Mouse (Mus musculus): Measurements from ENCODE around the gene Gm21188.
"Not testable (repeated sequence)": the region's sequence is repeated elsewhere in the genome, so short reads cannot be mapped to it uniquely, and the experiment has no call there.

Gene Gm21188

GRCm38 (mm10) chr13:120052085-120052484 lies at the start of gene Gm21188:
Gene Gm21188, minus strand, starts transcription at chr13:120052194.
- not testable (repeated sequence) for DNase-seq

GRCm38 (mm10) chr13:120099327-120099726 lies 47.3 kb upstream of the Gm21188 start:
- not testable (repeated sequence) for DNase-seq

GRCm38 (mm10) chr13:120096938-120097256 lies 44.9 kb upstream of the Gm21188 start:
- DNase-seq: not testable (repeated sequence)

- peak in 1 of 2 experiments; percentile 1 for DNase-seq
Measured at GRCm38 (mm10) chr13:120096241-120096937, 44.4 kb upstream of the Gm21188 start.

GRCm38 (mm10) chr13:120092950-120093349 lies 41.0 kb upstream of the Gm21188 start:
- not testable (repeated sequence) for DNase-seq

DNA sequence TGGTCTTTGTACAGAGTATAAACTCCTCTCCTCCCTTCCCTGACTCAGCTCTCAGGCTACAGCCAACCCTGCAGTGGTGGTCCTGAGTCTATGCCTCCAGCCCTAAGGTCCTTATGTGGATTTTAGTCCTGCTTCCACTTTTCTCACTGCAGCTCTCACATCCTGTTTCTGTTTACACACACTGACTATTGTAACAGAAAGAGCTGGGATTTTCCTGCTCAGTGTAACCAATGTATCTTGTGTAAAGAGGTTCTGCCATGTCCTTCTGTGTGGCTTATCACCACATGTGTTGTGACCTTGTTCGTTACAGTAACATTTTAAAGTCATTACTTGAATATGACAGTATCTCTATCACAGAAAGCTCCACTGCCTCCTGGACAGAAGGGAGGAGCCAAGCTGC lies 27.6 kb upstream of the Gm21188 start:
- not testable (repeated sequence) for DNase-seq

DNA sequence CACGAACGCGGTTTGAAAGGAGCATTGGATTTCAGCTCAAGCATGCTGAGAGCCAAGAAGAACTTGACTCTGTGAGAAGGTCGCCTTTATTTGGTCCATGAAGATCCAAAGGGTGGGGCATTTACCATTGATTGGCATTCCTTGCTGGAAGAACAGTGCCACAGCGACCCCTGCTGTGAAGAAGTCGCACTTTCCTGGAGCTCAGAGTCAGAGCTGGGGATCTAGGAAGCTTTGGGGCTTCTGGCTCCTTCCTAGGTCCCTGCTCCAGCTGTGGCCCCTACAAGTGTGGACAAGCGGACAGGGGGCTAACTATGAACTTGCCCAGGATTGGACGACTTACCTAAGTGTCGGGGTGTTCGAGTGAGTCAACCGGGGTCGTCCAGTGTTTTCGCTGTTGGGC lies 18.9 kb upstream of the Gm21188 start:
- DNase-seq: not testable (repeated sequence)

DNA sequence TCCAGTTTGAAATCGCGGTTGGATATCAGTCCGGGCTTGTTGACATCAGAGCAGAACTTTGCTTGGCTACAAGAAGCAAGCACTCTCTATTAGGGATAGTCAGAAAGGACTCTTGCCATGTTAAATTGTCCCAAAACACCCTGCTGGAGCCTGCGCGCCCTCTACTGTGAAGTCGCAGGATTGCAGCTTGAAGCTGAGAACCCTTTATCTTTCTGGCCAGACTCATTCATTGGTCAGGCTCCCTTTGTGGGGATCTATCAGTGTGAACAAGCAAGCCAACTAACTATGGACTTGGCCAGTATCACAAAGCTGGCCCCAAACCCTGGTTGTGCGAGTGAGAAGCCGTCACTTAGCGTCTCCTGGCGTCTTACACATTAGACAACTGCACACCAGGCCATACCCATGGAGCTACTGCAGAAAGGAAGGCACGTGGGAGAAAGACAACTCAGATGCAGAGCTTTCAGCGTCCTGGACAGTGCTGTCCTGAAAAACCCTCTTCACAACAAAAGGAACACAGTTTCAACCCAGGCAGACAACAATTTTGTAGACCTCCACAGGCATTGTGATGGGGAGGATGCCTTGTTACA lies 18.1 kb upstream of the Gm21188 start:
- DNase-seq: not testable (repeated sequence)

- not testable (repeated sequence) for DNase-seq
Measured at GRCm38 (mm10) chr13:120063439-120064089, 11.6 kb upstream of the Gm21188 start.

DNA sequence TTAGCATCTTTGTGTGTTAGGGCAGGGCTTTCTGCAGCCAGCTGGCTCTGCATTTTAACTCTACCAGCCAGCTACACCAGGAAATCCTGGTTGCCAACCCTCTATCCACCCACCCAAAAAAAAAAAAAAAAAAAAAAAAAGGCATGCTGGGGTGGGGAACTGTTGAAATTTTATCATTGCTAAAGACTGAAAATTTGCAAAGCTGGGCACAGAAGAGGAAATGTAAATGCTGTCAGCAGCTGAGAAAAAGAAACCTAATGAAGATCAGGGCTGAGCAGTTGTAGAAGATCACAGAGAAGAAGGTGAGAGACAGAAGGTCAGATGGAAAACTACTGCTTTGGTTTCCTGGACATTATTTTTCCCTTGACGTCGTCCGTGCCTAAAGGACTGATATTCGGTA lies 10.9 kb upstream of the Gm21188 start:
- not testable (repeated sequence) for DNase-seq

DNA sequence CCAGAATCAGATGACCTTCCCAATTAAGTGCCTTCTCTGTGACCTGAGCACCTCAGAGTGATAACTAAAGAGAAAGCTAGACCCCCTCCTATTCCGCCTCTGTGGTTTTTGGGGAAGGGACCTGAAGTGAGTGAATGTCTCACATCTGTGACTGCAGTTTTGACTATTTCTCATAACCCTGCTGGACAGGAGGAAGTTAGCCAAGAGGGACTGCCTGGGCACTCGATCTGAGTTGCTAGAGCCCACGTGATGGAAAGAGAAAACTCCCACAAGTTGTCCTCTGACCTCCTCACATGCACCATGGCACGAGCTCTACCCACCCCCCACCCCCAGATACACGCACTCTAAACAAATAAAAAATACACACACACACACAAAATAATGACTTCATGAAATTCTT lies 3.4 kb downstream of the Gm21188 start:
- DNase-seq: not testable (repeated sequence)

- DNase-seq: not testable (repeated sequence)
Measured at GRCm38 (mm10) chr13:120048186-120048585, 3.8 kb downstream of the Gm21188 start.

GRCm38 (mm10) chr13:120046422-120047209 lies 5.4 kb downstream of the Gm21188 start:
- DNase-seq: not testable (repeated sequence)

DNA sequence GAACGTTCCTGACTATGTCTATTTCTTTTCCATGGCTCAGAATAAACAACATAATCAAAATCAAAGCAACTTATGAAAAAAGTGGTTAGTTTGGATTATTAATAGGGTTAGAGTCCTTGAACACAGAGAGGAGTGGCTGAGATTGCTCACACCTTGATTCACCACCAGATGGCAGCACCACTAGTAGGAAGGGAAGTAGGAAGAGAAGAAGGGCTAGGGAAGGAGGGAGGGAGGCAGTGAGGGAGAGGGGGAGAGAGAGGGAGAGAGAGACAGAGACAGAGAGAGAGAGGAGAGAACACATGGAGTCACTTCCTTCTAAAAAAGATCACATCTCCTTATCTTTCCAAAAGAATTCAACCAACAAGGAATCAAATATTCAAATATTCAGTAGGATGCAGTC lies 10.8 kb downstream of the Gm21188 start:
- peak in 1 of 2 experiments; percentile 6 for DNase-seq

DNA sequence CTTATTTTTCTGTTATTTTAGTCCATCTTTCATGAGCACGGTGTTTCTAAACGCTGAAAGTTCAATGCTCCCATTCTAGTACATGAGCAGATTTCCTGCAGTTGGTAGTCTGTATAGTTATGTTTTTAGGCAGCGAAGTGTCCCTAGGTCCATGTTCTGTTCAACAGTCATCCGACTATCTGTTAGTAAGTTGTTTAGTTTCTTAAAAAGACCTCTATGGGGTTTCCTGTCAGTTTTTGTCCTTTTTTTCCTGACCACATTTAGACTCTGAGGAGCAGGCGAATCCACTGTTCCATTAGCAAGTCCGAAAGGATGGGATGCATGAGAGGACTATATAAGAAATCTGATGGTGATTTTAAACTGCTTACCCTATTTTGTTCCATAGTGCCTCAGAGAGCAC lies 14.1 kb downstream of the Gm21188 start:
- not testable (repeated sequence) for DNase-seq

GRCm38 (mm10) chr13:120036577-120037115 lies 15.3 kb downstream of the Gm21188 start:
- DNase-seq: not testable (repeated sequence)

DNA sequence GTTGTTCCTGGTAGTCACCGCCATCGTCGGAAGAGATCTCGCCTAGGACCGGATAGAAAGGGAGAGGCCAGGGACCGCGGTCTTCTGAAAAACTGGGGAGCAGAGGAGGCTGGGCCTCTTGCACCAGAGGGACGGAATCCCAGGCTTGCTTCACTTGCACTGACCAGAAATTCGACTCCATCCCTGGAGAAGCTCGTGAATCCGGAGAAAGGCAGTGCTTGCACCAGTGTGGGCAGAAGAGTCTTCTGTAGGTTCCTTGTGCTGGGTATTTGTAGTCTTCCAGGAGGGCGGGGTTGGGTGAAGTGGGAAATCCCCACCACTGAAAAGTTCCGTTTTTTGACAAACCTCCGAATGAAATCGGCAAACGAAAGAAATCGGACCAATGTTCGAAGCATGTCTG lies 16.8 kb downstream of the Gm21188 start:
- DNase-seq: peak in 1 of 2 experiments; percentile 13

- not testable (repeated sequence) for DNase-seq
Measured at GRCm38 (mm10) chr13:120034637-120035036, 17.4 kb downstream of the Gm21188 start.

DNA sequence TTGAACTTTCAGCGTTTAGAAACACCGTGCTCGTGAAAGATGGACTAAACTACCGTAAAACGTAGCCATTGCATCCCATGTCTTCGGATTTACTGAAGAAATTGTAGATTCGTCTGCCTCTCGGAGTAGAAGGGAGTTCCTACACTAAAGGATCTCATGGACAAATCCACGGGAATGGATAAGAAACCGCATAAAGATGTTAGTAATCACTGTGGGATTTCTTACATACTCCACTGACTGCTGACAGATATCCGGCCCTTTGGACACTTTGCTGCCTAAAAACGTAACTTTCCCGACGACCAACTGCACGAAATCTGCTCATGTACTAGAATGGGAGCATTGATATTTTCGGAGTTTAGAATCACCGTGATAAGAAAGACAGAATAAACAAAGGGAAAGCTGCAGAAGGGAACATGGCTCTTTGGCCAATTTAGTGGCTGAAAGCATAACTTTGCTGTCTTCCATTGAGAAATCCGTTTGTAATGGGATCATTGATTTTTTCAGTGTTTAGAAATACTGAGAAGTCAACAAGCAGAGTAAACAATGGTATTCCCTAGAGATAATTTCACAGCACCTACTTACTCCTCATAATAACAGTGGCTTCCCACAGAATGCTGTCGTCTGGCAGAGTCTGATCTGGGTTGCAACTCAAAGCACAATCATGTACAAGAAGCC lies 18.3 kb downstream of the Gm21188 start:
- peak in 1 of 2 experiments; percentile 31 for DNase-seq

GRCm38 (mm10) chr13:120031676-120032075 lies 20.3 kb downstream of the Gm21188 start:
- DNase-seq: peak in 1 of 2 experiments; percentile 33

GRCm38 (mm10) chr13:120027368-120027767 lies 24.6 kb downstream of the Gm21188 start:
- peak in 1 of 2 experiments; percentile 10 for DNase-seq

DNA sequence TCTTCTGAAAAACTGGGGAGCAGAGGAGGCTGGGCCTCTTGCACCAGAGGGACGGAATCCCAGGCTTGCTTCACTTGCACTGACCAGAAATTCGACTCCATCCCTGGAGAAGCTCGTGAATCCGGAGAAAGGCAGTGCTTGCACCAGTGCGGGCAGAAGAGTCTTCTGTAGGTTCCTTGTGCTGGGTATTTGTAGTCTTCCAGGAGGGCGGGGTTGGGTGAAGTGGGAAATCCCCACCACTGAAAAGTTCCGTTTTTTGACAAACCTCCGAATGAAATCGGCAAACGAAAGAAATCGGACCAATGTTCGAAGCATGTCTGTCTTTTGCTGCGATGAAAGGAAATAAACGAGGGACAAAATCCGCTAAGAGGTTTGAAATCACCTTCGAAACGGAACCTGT lies 25.1 kb downstream of the Gm21188 start, which contains the start of gene Gm36079:
Gene Gm36079 (minus strand): TSS at position 101 of the 400 bp plus-strand sequence.
- not testable (repeated sequence) for DNase-seq
